Mouse (Mus musculus) stomach, embryonic 16.5 days (tissue): ENCODE data around the gene Eef2. TPM values are rescaled to one million over a fixed set of nuclear protein-coding genes. Genes with fewer than 3 reads are reported as not detected.
"Not testable (repeated sequence)": the region's sequence is repeated elsewhere in the genome, so short reads cannot be mapped to it uniquely, and the experiment has no call there.

ENCODE experiments used
- ATAC-seq: fragments of 200-750 bp; cut with Nextera tagmentation; 2 replicates; pipeline ENCODE4 v1.8.0; 2017; ENCODE audit warnings: moderate number of reproducible peaks, moderate TSS enrichment; ENCODE audit not compliant: insufficient read depth, low FRiP score
- H3K27ac ChIP-seq: fragments of 300-500 bp; sonication (generic); 2 replicates; pipeline ENCODE4 v1.5.1; 2014; ENCODE audit warnings: low read length
- H3K27me3 ChIP-seq: fragments of 300-500 bp; sonication (generic); 2 replicates; pipeline ENCODE4 v1.6.1; 2014; ENCODE audit warnings: low read length, control low read depth, mixed read lengths; ENCODE audit not compliant: control insufficient read depth, insufficient read depth
- H3K36me3 ChIP-seq: fragments of 300-500 bp; sonication (generic); 2 replicates; pipeline ENCODE4 v1.6.1; 2014; ENCODE audit warnings: low read length; ENCODE audit not compliant: control insufficient read depth, insufficient read depth
- H3K4me1 ChIP-seq: fragments of 300-500 bp; sonication (generic); 2 replicates; pipeline ENCODE4 v1.6.1; 2014; ENCODE audit warnings: low read length, control low read depth, mixed read lengths; ENCODE audit not compliant: control insufficient read depth, insufficient read depth
- H3K4me2 ChIP-seq: fragments of 300-500 bp; sonication (generic); 2 replicates; pipeline ENCODE4 v1.6.1; 2014; ENCODE audit warnings: low read depth, low read length, mixed read lengths
- H3K4me3 ChIP-seq: fragments of 300-500 bp; sonication (generic); replicated peaks from 2 replicates; pipeline ENCODE4 v1.5.1; 2014; ENCODE audit warnings: mild to moderate bottlenecking, low read length
- H3K9ac ChIP-seq: fragments of 300-500 bp; sonication (generic); 2 replicates; pipeline ENCODE4 v1.6.1; 2014; ENCODE audit warnings: low read length
- H3K9me3 ChIP-seq: fragments of 300-500 bp; sonication (generic); replicated peaks from 2 replicates; pipeline ENCODE4 v1.6.1; 2016; ENCODE audit warnings: low read length, control low read depth; ENCODE audit not compliant: control insufficient read depth
- WGBS: fragments of 180-500 bp; shearing (Covaris S2); extraction: QIAGEN DNeasy Blood & Tissue Kit; methylation state at CpG from one replicate; pipeline ENCODE4 v1.1.7; 2014; 5-methylcytosine and 5-hydroxymethylcytosine counted together
- polyA plus RNA-seq: library from polyadenylated mRNA; unstranded; fragments of >200 nt; fragmentation: Nextera tagmentation; extraction: Ambion mirVana; gene quantifications from 2 replicates; pipeline ENCODE4 v1.2.1, GENCODE M21; 2015

Eef2 gene
- polyA plus RNA-seq, 1 experiment from 2014 or later, result 533 TPM

- 5% methylated on average over 1 of the region's 1 CpGs for WGBS
- H3K4me3 ChIP-seq, result not testable (repeated sequence)
Measured at GRCm38 (mm10) chr10:81217267-81217666, 40.8 kb downstream of the Eef2 start.

GRCm38 (mm10) chr10:81217964-81218363 is 41.5 kb downstream of the Eef2 start:
- 34% methylated on average over 7 of the region's 7 CpGs for WGBS
- no peaks in the 10 kb centered on the region for H3K4me1 ChIP-seq
- H3K9me3 ChIP-seq, result no peaks in the 10 kb centered on the region
- H3K36me3 ChIP-seq, result no peaks in the 10 kb centered on the region
- no peak overlapping the region for H3K4me2 ChIP-seq
- no peak overlapping the region for H3K27ac ChIP-seq
- H3K4me3 ChIP-seq, result no peak overlapping the region
- H3K9ac ChIP-seq, result no peak overlapping the region
- H3K27me3 ChIP-seq, result no peaks in the 10 kb centered on the region
- ATAC-seq, result peak; percentile 56; the same call in 1 of the 2 replicates

More at GRCm38 (mm10) chr10:81217267-81217666, 40.8 kb downstream of the Eef2 start:
- not testable (repeated sequence) for H3K4me2 ChIP-seq, H3K27me3 ChIP-seq, H3K9me3 ChIP-seq, ATAC-seq, H3K4me1 ChIP-seq, H3K9ac ChIP-seq, H3K27ac ChIP-seq, H3K36me3 ChIP-seq

- no peaks in the 10 kb centered on the region for H3K27me3 ChIP-seq
- H3K9me3 ChIP-seq, result no peaks in the 10 kb centered on the region
- WGBS, result 76% methylated on average over 5 of the region's 5 CpGs
- H3K36me3 ChIP-seq, result no peaks in the 10 kb centered on the region
- H3K4me3 ChIP-seq, result no peak overlapping the region
- H3K4me1 ChIP-seq, result no peaks in the 10 kb centered on the region
- peak overlapping the region; percentile 46; the same call in 1 of the 2 replicates for H3K27ac ChIP-seq
- ATAC-seq, result peak; percentile 74; the same call in 1 of the 2 replicates
- no peak overlapping the region for H3K4me2 ChIP-seq
- H3K9ac ChIP-seq, result no peak overlapping the region
Measured at GRCm38 (mm10) chr10:81221402-81222015, 45.1 kb downstream of the Eef2 start.

GRCm38 (mm10) chr10:81223731-81224130 is 47.3 kb downstream of the Eef2 start:
- H3K9me3 ChIP-seq, H3K4me1 ChIP-seq, H3K9ac ChIP-seq, ATAC-seq, H3K36me3 ChIP-seq, H3K4me2 ChIP-seq, H3K4me3 ChIP-seq, H3K27ac ChIP-seq, H3K27me3 ChIP-seq: not testable (repeated sequence)
- 50% methylated on average over 2 of the region's 2 CpGs for WGBS

GRCm38 (mm10) chr10:81229735-81230437 is 53.5 kb downstream of the Eef2 start:
- no peak overlapping the region for H3K27ac ChIP-seq
- ATAC-seq, result no peak
- WGBS, result 15% methylated on average over 20 of the region's 20 CpGs
- H3K4me2 ChIP-seq, result no peak overlapping the region
- H3K4me1 ChIP-seq, result 0 out of 2 replicates have a peak, but pooled peaks cover 7% of the 10 kb centered on the region
- H3K27me3 ChIP-seq, result peaks cover 22% of the 10 kb centered on the region
- H3K36me3 ChIP-seq, result no peaks in the 10 kb centered on the region
- peak overlapping the region; percentile 14; the same call in 1 of the 2 replicates for H3K9ac ChIP-seq
- H3K4me3 ChIP-seq, result 0 out of 2 replicates have a peak overlapping the region, but pooled peaks have one; percentile 18
- no peaks in the 10 kb centered on the region for H3K9me3 ChIP-seq

- Histone ChIP-seq H3K9me3 (no peaks in the 10 kb centered on the region), H3K27me3 (peaks cover 22% of the 10 kb centered on the region), H3K9ac (peak within 1 kb of the TSS; percentile 14; the same call in 1 of the 2 replicates), H3K36me3 (no peaks in the 10 kb centered on the region), H3K4me1 (0 out of 2 replicates have a peak, but pooled peaks cover 7% of the 10 kb centered on the region), H3K4me3 (peak within 1 kb of the TSS; percentile 18), H3K27ac (no peak within 1 kb of the TSS), H3K4me2 (peak within 1 kb of the TSS; percentile 14; the same call in 1 of the 2 replicates)
- ATAC-seq, result no peak
- WGBS, result 15% methylated on average over 27 of the region's 27 CpGs
Measured at GRCm38 (mm10) chr10:81230438-81231332, 54.3 kb downstream of the Eef2 start, which contains the start of gene Atcay. Gene Atcay, minus strand, starts transcription at chr10:81230833.

- Histone ChIP-seq H3K27ac (no peak overlapping the region), H3K9me3 (no peaks in the 10 kb centered on the region), H3K4me3 (no peak overlapping the region), H3K9ac (no peak overlapping the region), H3K4me1 (0 out of 2 replicates have a peak, but pooled peaks cover 7% of the 10 kb centered on the region), H3K27me3 (peaks cover 22% of the 10 kb centered on the region), H3K36me3 (no peaks in the 10 kb centered on the region), H3K4me2 (no peak overlapping the region)
- ATAC-seq, result no peak
- WGBS, result 54% methylated on average over 7 of the region's 7 CpGs
Measured at GRCm38 (mm10) chr10:81231436-81231835, 55.0 kb downstream of the Eef2 start.
